Mouse (Mus musculus) megakaryocyte progenitor cell, adult 5-6 weeks (primary cell): ENCODE data around the gene F3. TPM values are rescaled to one million over a fixed set of nuclear protein-coding genes. Genes with fewer than 3 reads are reported as not detected.

Source experiments
- ATAC-seq: replicated peaks from 2 replicates; pipeline ENCODE4 v1.8.0; 2016; ENCODE audit warnings: mild to moderate bottlenecking, moderate TSS enrichment, inconsistent platforms; ENCODE audit not compliant: poor library complexity
- total RNA-seq, 2 experiments: library from RNA; stranded (forward) in 1 of 2; stranded (reverse) in 1 of 2; fragments of 157-497, 149-512 nt in 1 of 2; fragments of 200-1000 nt in 1 of 2; gene quantifications; 2 replicates each; pipeline versions ENCODE4 v1.2.3 to v1.2.4; 2015 to 2017

F3 gene
- 0.15 and 2.0 TPM in 2 replicates for total RNA-seq (2015)
- 0.71 and 2.5 TPM in 2 replicates for total RNA-seq (2017)

DNA sequence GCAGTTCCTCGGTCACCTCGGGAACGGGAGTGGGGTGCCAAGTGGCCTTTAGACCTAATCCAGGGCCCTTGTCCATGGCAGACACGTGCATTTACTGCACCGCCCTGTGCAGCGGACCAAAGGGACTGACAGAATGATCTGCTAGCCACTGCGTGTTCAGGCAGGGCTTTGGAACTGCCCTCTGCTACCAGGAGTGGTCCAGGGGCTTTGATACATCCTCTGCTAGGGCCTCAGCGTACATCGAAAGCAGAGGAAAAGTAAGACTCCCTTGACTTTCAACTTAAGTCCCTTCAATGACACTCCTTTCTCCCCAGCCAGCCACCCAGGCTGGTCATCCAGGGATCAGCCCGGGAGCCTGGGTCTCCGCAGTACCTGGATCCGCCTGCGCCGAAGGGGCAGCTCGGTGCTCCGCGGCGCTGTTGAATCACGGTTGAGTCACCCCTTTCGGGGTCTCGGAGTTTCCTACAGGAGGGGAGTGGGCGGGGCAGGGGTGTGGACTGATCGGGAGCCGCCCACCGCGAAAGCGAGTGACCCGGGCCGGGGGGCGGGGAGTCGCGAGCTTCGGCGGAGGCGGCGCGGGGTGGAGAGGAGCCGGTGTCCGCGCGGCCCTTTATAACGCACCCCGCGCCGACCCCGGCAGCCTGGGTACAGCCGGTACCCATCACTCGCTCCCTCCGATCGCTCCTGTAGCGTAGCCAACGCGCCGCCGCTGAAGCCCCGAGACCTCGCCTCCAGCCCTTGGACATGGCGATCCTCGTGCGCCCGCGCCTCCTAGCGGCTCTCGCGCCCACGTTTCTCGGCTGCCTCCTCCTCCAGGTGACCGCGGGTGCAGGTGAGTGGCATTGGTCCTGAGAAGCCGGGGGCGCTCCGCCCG is at the start of gene F3:
Gene F3 (plus strand): TSS at position 567 of the 874 bp plus-strand sequence.
- peak; percentile 63 for ATAC-seq

DNA sequence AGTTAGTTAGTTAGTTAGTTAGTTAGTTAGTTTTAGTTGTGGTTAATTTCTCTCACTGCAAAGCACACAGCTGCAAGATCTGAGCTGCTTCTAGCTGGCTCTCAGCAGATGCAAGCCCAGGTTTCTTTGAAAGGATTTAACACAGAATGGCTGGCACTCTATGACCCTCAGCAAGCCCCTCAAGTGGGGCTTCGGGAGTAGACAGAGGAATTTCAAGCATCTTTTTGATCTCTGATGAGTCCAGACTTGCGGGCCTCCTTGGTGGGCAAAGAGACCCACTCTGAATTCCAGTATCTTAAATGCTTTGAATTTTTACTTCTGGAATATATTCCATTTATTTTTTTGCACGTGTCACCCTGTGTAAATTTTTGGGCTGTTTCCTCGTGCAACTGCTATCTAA is 44.4 kb upstream of the F3 start:
- no peak for ATAC-seq

DNA sequence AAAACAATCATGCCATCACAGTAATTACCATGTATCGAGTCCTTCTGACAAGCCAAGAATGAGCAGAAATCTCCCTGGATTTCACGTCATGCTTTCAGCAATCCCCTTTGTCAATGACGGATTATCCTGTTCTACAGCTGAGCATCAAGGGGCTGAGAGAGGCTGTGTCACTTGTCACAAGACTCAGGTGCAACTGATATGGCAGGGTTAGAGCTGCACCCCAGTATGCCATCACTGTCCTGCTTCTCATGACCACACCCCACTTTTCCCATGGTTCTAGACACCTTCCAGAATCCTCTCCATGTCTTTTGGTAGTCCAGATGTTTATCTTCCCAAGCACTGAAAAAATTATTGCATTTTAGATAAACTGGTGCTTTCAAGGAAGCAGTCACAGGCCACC is 43.9 kb upstream of the F3 start:
- no peak for ATAC-seq

DNA sequence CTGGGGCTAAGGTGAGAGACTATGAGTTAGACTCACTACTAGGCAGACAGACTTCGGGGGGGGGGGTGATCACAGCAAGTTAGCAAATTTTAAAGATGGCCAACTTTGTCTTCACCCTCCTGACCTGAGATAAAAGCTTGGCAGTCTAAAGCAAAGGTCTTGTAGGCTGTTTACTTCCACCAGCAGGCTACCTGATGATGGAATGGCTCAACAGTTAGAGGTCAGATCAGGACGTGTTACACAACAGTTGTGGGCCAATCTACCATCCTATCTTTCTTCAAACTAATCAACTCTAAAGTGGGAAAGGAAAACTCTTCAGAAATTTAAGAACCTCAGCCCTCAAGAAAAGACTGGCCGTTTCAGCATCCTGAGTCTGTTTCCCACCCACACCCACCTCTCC is 43.1 kb upstream of the F3 start:
- peak; percentile 57 for ATAC-seq

DNA sequence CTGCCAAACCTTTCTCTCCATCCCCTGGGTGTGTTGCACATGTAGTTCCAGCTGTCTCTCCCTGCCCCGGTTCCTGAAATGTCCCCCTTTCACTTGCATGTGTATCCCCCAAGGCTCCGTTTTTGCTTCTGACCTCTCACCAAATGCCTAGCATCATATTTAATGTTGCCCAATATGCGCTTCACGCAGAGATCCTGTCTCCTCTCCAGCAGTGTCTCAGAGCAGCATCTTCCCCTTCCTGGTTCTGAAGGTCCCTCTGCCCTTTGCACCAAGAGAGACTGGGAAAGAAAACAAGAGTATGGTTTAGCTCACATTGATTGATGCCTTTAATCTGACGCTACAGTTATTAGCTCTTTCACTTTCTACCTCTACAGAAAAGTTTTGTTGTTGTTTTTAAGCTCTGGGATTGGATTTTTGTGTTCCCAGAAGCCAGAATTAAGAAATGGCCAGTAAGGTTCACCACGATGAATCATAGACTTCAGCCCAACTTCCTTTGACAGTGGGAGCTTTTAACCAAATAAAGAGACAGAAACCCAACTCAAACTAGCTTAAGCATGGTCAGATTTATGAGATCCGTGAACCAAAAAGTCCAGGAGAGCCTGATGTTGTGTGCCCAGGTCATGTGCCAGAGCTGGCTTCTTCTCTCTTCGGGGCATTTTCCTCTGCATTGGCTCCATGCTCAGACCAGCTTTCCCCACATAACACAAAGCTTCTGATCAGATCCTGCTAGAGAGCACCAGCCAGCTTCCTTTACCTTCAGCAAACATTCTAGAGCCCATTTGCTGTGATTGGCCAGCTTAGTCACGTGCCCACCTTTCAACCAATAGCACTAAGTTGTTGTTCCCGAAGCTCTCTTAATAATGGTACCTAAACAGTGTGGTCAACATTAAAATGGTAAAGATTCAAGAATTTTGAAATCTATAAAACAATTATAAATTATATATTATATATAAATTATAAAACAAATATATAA is 40.6 kb upstream of the F3 start:
- peak; percentile 60 for ATAC-seq

DNA sequence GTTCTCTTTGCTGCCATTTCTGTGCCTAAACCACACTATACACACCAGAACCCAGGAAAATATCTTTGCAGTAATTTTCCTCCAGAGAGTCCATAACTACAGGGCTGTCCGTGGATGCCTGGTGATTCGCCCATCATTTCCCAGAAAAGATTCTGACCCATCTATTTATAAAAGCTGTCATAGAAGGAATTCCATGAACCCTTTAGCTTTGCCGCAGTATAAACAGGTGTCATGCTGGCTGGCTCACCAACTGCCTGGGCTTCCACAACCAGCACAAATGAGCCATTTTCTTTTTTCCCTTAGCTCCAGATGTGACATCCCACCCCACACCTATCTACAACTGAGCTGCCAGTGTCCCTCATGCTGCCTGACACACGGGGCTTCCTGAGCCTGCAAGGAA is 38.8 kb upstream of the F3 start:
- ATAC-seq, result no peak

DNA sequence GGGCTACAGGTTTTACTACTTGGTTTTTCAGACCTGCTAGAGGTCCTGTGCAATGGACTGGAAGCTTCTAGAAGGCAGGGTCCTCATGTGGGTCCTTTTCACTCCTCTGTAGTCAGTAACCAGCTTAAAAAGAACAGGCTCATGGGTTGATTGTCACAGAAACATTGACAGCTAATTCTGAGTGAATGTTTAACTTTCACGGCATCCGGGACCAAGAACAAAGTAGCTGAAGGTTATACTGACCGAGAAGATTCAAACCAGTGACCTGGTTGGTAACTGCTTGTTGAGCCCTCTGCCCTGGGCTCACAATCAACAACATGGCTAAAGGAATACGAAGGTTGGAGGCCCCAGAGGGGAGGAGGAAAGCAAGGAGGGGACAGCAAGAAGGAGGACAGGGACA is 38.4 kb upstream of the F3 start:
- no peak for ATAC-seq

DNA sequence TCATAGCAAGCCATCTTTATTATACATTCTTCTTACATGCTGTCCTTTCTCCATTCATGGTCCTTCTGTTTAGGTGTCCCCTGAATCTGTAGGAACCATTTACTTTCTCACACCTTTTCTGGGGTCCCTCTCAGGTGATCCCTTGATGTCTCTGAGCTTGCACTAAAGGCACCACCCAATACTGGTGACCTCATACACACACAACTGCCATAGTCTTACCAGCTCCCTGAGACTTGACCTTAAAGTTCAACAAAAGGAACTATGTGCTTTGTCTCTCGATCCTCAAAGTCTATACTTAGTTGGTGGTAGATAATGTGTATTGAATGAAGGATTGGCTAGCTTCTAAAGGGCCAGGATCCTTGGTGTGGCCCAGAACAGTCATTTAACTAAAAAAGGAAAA is 37.4 kb upstream of the F3 start:
- ATAC-seq, result no peak

DNA sequence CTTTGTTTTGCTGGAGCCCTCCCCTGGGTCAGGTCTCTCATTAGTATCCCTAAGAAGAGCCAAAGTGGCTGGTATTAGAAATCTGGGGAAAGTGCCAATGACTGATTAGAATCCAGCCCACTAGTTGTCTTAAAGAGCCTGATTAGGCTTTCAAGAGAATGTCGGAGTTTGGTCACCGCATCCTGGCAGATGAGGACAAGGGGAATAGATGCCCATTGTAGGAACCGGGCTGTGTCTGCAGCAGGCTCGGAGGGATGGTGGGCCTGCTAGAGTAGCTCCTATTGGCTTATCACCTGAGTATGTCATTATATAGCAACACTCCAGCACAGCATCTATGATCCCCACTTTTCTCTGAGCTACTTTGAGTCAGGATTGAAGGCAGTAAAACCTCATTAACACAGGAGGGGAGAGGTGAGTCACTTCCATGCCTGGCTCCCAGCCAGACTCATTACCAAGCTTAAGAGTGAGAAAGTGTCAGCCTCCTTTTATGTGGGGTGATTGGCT is 36.9 kb upstream of the F3 start:
- ATAC-seq, result no peak

DNA sequence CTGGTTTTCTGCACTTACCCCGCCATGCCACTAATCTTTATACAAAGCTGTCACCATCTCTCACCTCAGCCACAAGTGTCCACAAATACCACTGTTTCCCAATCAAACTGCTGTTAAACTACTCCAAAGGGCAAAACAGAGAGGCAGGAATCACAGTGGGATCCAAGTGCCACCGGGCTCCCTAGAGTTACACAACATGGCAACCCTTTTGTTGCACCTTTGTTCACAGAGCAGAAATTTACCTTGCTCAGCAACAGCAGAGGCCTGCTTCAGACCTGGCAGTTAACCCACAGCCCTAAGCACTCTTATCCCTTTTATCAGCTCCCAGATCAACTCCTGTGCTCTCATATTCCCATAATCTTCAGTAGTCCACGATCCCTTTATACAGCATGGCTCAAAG is 35.6 kb upstream of the F3 start:
- ATAC-seq, result no peak

DNA sequence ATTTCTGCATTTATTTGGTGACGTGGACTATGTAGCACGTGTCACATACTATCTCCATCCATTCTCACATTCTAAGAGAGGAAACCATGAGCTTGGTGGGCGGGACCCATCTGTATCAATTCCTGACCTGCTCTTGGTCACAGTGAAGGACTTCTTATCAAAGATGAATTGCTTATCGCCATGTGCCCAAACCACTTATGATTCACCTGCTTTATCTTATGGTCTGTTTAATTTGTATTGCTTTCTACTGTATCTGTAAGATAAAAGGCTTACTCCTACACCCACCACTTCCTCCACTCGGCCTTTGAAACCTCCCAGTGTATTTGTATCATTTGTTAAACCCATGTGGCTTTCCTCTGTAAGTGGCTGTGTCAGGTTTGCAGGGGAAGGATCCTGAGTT is 34.3 kb upstream of the F3 start:
- ATAC-seq, result no peak

DNA sequence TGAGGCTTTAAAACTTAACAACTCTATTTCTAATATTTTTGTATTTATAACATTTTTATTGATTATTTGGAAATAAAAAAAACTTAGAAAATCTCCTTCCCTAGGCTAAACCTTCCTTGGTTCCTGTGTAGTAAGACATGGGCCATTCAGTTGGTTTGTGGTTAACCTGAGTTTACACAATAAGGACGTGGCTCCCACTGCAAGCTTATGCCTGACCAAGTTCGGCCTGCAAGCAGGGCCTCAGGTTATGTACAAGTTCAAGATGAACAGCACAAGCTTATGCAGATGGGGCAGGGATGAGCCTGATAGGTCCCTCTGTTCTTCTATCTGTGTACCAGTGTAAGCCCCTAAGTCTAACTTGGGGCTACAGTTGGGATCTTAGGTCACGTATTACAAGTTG is 33.6 kb upstream of the F3 start:
- ATAC-seq, result peak; percentile 65

DNA sequence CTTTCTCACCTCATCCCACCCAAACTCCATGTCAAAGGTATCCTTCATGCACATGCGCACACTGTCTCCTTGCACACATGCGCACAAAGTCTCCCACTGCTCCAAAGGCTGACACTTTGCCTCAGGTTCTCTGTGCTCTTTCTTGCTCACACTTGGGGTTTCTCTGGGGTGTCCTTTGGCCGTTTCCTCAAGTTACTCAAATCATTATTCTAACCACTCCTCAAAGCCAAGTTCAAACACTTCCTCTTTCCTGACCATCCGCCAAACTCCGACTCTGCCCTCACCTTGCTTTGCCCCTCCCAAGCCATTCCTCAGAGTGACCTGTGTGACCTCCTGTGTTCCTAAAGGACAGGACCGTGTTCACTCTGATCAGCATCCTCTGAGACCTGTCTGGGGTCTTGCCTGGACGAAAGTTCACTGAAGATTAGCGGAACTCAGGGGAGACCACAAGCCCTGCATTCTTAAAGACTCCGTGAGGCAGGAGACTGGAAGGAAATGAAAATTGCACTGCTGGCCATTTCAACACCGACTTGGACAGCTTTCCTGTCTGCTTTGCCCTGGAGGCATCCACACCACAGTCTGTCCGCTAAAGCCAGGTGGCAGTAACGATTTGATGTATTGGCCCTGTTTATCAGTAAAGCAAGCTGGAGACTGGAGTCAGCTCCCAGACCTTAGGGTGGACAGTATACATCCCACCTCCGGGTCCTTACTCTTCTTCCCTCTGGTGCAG is 30.2 kb upstream of the F3 start:
- ATAC-seq, result peak; percentile 70

DNA sequence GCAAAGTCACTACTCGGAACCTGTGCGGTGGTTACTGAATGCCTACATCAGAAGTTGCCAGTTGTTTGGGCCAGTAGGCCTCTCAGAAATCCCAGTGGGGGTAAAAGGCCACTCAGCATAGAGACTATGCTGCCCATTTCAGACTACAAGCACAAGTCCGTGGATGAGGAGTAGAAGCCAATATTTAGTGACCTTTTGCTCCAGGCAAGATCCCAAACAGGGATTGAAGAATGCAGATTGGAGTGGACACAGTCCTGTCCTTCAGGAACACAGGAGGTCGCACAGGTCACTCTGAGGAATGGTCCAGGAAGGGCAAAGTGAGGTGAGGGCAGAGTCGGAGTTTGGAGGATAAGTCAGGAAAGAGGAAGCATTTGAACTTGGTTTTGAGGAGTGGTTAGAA is 29.6 kb upstream of the F3 start:
- ATAC-seq, result no peak

DNA sequence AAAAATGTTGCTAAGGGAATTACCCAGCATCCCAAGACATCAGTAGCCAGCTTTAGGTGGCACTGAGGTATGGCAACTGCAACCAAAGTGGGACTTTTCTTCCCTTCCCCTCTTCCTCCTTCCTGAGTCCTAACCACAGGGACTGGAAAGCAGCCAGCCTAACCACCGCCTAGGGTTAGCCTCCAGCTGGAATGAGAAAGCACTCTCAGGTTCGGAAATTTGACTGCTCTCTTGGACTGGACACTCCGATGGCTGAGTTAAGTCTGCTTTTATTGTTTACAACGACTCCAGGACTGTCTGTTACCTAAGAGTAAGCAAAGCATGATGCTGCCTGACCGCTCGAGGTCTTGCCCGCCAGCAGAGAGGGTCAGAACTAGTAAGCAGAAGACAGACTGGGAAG is 26.2 kb upstream of the F3 start:
- ATAC-seq, result peak; percentile 44

DNA sequence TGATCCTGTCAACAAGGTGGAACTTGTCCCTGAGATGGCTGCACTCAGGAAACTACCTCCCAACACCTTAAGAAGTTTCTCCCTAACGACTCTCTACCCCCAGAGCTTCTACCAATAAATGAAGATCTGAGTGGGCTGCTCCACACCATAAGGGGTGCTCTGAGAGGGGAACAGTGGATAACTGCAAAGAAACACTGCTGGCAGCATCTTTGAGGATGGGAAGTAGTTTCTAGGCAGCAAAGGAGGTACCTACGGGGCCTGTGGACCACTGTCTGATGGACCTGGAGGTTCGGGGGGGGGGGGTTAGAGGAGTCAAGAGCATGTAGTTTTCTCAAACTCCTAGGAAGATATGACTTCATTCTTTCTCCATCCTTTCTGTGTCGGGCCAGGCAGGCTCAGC is 23.9 kb upstream of the F3 start:
- no peak for ATAC-seq

DNA sequence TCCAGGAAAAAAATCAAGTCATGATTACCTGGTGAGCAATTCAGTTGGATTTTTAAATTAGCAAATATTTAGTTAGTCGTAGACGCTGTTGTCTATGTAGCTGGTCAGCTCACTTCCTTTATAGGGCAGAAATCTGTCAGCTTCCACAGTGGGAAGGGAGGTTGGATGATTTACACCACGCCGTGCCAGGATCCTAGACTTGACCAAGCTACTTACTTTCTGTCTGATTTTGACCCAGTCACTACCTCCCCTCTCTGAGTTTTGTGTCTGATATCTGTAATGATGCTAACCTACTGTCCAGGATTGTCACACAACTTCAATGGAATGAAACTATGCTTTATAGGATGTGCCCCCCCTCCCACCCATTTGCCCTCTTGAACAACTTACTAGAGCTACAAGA is 23.5 kb upstream of the F3 start:
- no peak for ATAC-seq

DNA sequence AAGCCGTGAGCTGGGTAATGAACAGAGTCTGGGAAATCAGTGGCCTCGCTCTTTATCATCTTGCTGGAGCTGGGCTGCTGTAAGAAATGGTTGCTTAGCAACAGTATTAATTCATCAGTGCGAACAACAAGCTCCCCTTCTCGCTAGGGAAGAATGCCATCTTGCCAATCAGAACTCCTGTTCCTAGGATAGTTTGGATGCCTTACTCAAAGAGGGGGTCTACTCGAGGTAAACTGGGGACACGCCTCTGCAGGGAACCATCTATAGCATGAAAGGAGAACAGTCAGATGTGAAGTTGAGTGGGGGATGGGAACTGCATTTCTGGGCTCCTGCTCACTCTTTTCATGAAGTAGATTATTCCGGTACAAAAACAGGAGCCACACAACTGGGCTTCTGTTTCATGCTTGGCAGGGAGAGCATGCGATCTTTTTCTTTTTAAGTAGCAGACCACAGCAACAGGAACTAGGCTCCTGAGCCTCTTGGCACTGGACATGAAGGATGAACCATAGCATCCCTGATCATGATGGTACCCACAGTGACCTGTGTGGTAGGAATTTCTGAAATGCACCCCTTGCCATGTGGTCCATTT is 22.9 kb upstream of the F3 start:
- ATAC-seq, result no peak

DNA sequence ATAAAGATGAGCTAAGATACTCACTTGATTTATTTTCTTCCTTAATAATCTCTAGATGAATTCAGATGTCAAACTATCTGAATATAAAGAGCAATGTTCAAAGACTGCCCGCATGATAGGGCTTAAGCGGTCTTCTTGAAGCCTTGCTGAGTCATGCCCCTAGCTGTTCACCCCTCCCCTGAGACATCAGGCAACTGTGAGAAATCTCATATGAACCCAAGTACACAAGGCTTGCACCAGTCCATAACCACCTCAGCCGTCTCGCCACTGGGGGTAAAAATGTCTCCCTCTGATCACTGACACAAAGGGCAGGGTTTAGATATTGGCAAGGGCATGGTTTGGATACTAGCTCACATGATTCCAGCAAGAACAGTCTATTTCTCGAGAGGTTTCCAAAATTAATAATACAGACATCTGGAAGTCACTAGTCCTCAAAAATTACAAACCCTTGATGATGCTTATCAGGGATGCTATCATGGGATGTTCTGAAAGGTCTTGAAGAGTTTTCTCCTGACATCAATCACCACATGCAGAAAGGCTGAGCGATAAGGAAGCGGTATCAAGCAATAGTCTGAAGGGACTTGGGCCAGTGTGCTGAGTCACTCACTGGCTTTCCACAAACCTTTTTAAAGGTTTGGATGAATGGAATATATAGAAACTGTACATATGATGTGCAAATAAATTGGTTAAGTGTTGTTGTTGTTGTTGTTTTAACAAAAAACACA is 20.0 kb upstream of the F3 start:
- ATAC-seq, result peak; percentile 91

DNA sequence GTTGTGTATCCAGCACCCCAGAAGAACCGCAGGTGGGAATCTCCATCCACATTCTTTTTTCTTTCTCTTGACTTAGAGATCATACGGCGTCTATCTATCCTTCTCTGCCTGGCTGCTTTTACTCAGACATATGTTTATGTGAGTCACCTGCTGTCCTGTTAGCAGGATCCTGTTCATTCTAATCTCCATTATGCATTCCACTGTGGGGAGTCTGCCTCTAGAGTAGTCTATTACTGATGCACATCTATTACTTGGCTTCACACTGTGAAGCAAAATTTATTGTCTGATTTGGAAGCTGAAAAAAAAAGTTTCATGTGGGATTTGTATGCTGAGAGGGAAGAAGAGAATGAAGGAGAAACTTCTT is 19.5 kb upstream of the F3 start:
- ATAC-seq, result no peak
